Mouse (Mus musculus) cerebellum, adult 18-20 months (tissue): ENCODE results near the gene Ywhag.

Experiments used
- DNase-seq, 2 experiments: peaks; one replicate each; pipeline ENCODE4 v3.0.0; 2021

The Ywhag gene

GRCm38 (mm10) chr5:135950710-135951412 is 16.4 kb upstream of the Ywhag start:
- no peak for DNase-seq

- DNase-seq, result no peak
These were observed 12.2 kb upstream of the Ywhag start for GRCm38 (mm10) chr5:135946621-135947020.

- DNase-seq, result no peak
These were observed 11.5 kb upstream of the Ywhag start for GRCm38 (mm10) chr5:135945916-135946408.

- no peak for DNase-seq
These were observed 8.3 kb upstream of the Ywhag start for GRCm38 (mm10) chr5:135942710-135943109.

GRCm38 (mm10) chr5:135940587-135940986 is 6.2 kb upstream of the Ywhag start:
- DNase-seq, result no peak

GRCm38 (mm10) chr5:135935641-135936190 is 1.3 kb upstream of the Ywhag start:
- DNase-seq, result no peak

GRCm38 (mm10) chr5:135935176-135935523 is 734 bp upstream of the Ywhag start:
- no peak for DNase-seq

GRCm38 (mm10) chr5:135933900-135934441 is 445 bp downstream of the Ywhag start:
- peak; percentile 74 to 75 for DNase-seq

GRCm38 (mm10) chr5:135933222-135933899 is 1.1 kb downstream of the Ywhag start:
- DNase-seq, result no peak

- peak in 1 of 2 experiments; percentile 43 for DNase-seq
These were observed 2.1 kb downstream of the Ywhag start for GRCm38 (mm10) chr5:135932359-135932758.

- DNase-seq, result no peak
These were observed 2.9 kb downstream of the Ywhag start for GRCm38 (mm10) chr5:135931526-135931925.

GRCm38 (mm10) chr5:135929685-135930424 is 4.6 kb downstream of the Ywhag start:
- DNase-seq, result peak in 1 of 2 experiments; percentile 7

- DNase-seq, result no peak
These were observed 10.5 kb downstream of the Ywhag start for GRCm38 (mm10) chr5:135923901-135924300.

- no peak for DNase-seq
These were observed 14.5 kb downstream of the Ywhag start for GRCm38 (mm10) chr5:135919902-135920301.

GRCm38 (mm10) chr5:135918593-135918992 is 15.8 kb downstream of the Ywhag start:
- DNase-seq, result no peak

- DNase-seq, result no peak
These were observed 16.4 kb downstream of the Ywhag start for GRCm38 (mm10) chr5:135918059-135918437.

GRCm38 (mm10) chr5:135917327-135918058 is 16.9 kb downstream of the Ywhag start:
- DNase-seq, result no peak

- DNase-seq, result peak; percentile 77 to 81
These were observed 17.8 kb downstream of the Ywhag start for GRCm38 (mm10) chr5:135916601-135917000.

GRCm38 (mm10) chr5:135916051-135916565 is 18.3 kb downstream of the Ywhag start:
- DNase-seq, result no peak

GRCm38 (mm10) chr5:135914156-135914555 is 20.3 kb downstream of the Ywhag start:
- DNase-seq, result peak; percentile 58 to 71

- DNase-seq, result no peak
These were observed 21.2 kb downstream of the Ywhag start for GRCm38 (mm10) chr5:135913201-135913600.

GRCm38 (mm10) chr5:135911633-135912220 is 22.7 kb downstream of the Ywhag start:
- DNase-seq, result no peak
